Mouse (Mus musculus) stomach, embryonic 16.5 days (tissue): Measurements from ENCODE around the gene Spata13. TPM values are rescaled to one million over a fixed set of nuclear protein-coding genes. Genes with fewer than 3 reads are reported as not detected.

Source experiments
- ATAC-seq: fragments of 200-750 bp; cut with Nextera tagmentation; 2 replicates; pipeline ENCODE4 v1.8.0; 2017; ENCODE audit warnings: moderate number of reproducible peaks, moderate TSS enrichment; ENCODE audit not compliant: insufficient read depth, low FRiP score
- H3K27ac ChIP-seq: fragments of 300-500 bp; sonication (generic); 2 replicates; pipeline ENCODE4 v1.5.1; 2014; ENCODE audit warnings: low read length
- H3K27me3 ChIP-seq: fragments of 300-500 bp; sonication (generic); 2 replicates; pipeline ENCODE4 v1.6.1; 2014; ENCODE audit warnings: low read length, control low read depth, mixed read lengths; ENCODE audit not compliant: control insufficient read depth, insufficient read depth
- H3K36me3 ChIP-seq: fragments of 300-500 bp; sonication (generic); 2 replicates; pipeline ENCODE4 v1.6.1; 2014; ENCODE audit warnings: low read length; ENCODE audit not compliant: control insufficient read depth, insufficient read depth
- H3K4me1 ChIP-seq: fragments of 300-500 bp; sonication (generic); 2 replicates; pipeline ENCODE4 v1.6.1; 2014; ENCODE audit warnings: low read length, control low read depth, mixed read lengths; ENCODE audit not compliant: control insufficient read depth, insufficient read depth
- H3K4me2 ChIP-seq: fragments of 300-500 bp; sonication (generic); 2 replicates; pipeline ENCODE4 v1.6.1; 2014; ENCODE audit warnings: low read depth, low read length, mixed read lengths
- H3K4me3 ChIP-seq: fragments of 300-500 bp; sonication (generic); replicated peaks from 2 replicates; pipeline ENCODE4 v1.5.1; 2014; ENCODE audit warnings: mild to moderate bottlenecking, low read length
- H3K9ac ChIP-seq: fragments of 300-500 bp; sonication (generic); 2 replicates; pipeline ENCODE4 v1.6.1; 2014; ENCODE audit warnings: low read length
- H3K9me3 ChIP-seq: fragments of 300-500 bp; sonication (generic); replicated peaks from 2 replicates; pipeline ENCODE4 v1.6.1; 2016; ENCODE audit warnings: low read length, control low read depth; ENCODE audit not compliant: control insufficient read depth
- WGBS: fragments of 180-500 bp; shearing (Covaris S2); extraction: QIAGEN DNeasy Blood & Tissue Kit; methylation state at CpG from one replicate; pipeline ENCODE4 v1.1.7; 2014; 5-methylcytosine and 5-hydroxymethylcytosine counted together
- polyA plus RNA-seq: library from polyadenylated mRNA; unstranded; fragments of >200 nt; fragmentation: Nextera tagmentation; extraction: Ambion mirVana; gene quantifications from 2 replicates; pipeline ENCODE4 v1.2.1, GENCODE M21; 2015

The Spata13 gene
- polyA plus RNA-seq, 1 experiment from 2014 or later, result 23.2 TPM

DNA sequence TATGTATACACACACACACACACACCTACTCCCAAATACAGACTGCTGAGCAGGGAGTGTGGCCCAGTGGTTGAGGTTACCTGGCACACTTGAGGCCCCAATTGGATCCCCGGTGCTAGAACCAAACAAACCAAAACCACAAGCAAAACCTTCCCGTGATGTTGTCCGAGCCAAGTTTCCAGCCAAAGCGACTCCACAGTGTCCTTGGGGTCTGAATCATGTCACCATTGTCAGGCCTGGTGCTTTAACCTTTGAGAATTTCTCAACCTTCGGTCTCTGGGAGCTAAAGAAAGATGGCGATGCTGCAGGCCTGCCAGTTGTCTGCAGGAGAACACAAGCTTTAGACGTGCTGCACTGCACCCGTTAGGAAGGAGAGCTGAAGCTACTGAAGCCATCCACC lies 26.8 kb downstream of the Spata13 start:
- 90% methylated on average over 8 of the region's 8 CpGs for WGBS
- Histone ChIP-seq H3K4me1 (peaks cover 4% of the 10 kb centered on the region; the same call in 1 of the 2 replicates), H3K4me3 (no peak overlapping the region), H3K4me2 (no peak overlapping the region), H3K36me3 (no peaks in the 10 kb centered on the region), H3K9ac (no peak overlapping the region), H3K27ac (no peak overlapping the region), H3K9me3 (no peaks in the 10 kb centered on the region), H3K27me3 (no peaks in the 10 kb centered on the region)
- no peak for ATAC-seq

DNA sequence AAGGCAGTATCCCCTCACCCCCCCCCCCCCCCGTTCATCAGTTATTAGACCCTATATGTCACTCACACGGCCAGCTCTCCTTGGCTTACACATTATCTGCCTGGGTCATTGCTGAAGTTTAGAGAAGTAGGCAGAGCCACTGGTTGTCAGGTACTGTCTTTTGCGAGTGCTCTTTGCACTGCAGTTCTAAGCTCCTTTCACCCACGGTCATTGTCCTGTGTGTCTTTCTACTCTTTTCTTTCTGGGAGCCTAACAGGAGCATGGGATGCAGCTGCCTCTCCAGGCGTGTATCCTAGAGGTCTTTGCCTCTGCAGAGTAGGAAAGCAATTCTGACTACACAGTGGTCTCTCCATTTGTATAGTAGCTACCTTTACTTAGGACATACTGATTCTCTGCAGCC lies 27.5 kb downstream of the Spata13 start:
- no peaks in the 10 kb centered on the region for H3K9me3 ChIP-seq
- no peaks in the 10 kb centered on the region for H3K27me3 ChIP-seq
- H3K4me2 ChIP-seq, result no peak overlapping the region
- H3K4me1 ChIP-seq, result peaks cover 4% of the 10 kb centered on the region; the same call in 1 of the 2 replicates
- 83% methylated on average over 5 of the region's 5 CpGs for WGBS
- no peaks in the 10 kb centered on the region for H3K36me3 ChIP-seq
- H3K9ac ChIP-seq, result no peak overlapping the region
- no peak for ATAC-seq
- no peak overlapping the region for H3K4me3 ChIP-seq
- no peak overlapping the region for H3K27ac ChIP-seq

DNA sequence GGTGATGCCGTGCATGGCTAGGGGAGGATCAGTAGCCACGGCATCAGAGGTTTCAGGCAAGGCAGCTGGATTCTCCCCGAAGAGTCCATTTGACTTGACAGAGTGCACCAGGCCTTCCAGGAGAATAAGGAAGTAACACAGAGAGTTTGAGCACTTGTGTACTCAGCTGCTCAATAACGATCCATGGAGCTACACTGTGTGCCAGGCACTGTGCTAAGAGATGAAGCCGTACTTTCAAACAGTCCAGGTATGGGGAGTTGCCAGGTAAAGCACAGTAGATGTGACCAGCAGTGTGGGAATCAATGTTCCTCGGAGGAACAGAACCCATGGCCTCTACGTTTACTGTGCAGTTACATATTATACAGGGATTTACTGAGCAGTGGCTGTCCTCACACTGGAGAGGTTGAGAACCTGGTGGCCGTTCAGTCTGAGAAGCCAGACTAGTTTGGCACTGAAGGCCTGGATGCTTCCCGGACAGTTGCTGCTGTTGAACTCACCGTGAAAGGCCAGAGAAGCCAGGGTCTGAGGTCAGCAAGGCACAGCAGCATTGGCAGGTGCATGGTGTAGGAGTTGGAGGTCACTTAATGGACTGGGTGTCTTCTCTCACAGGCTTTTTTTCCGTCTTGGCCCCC lies 29.6 kb downstream of the Spata13 start:
- no peak overlapping the region for H3K4me2 ChIP-seq
- peaks cover 4% of the 10 kb centered on the region; the same call in 1 of the 2 replicates for H3K4me1 ChIP-seq
- H3K27me3 ChIP-seq, result no peaks in the 10 kb centered on the region
- WGBS, result 70% methylated on average over 11 of the region's 11 CpGs
- H3K9me3 ChIP-seq, result no peaks in the 10 kb centered on the region
- no peak overlapping the region for H3K9ac ChIP-seq
- H3K36me3 ChIP-seq, result no peaks in the 10 kb centered on the region
- no peak overlapping the region for H3K4me3 ChIP-seq
- H3K27ac ChIP-seq, result no peak overlapping the region
- ATAC-seq, result peak; percentile 73; the same call in 1 of the 2 replicates

DNA sequence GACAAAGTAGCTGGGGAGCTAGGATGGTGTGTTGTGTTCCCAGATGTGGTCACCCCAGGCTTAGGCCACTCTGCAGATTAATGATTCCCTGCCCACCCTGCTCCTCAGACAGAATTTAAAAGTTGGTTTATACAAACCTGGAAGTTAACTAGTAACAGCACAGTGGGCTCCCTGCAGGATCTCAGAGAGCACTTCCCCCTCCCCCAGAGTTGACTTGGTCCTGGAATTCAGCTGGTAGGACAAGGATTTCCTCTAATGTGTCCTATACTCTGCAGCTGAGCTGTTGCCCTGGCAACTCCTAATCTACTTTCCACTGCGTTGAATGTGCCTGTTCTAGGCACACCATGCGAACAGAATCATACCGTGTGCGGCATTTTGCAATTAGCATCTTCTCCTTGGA lies 30.8 kb downstream of the Spata13 start:
- Histone ChIP-seq H3K27ac (no peak overlapping the region), H3K27me3 (no peaks in the 10 kb centered on the region), H3K9ac (no peak overlapping the region), H3K4me1 (peaks cover 4% of the 10 kb centered on the region; the same call in 1 of the 2 replicates), H3K4me2 (no peak overlapping the region), H3K9me3 (no peaks in the 10 kb centered on the region), H3K36me3 (no peaks in the 10 kb centered on the region), H3K4me3 (no peak overlapping the region)
- 0 out of 2 replicates have a peak, but pooled peaks have one; percentile 37 for ATAC-seq
- WGBS, result 45% methylated on average over 4 of the region's 4 CpGs

DNA sequence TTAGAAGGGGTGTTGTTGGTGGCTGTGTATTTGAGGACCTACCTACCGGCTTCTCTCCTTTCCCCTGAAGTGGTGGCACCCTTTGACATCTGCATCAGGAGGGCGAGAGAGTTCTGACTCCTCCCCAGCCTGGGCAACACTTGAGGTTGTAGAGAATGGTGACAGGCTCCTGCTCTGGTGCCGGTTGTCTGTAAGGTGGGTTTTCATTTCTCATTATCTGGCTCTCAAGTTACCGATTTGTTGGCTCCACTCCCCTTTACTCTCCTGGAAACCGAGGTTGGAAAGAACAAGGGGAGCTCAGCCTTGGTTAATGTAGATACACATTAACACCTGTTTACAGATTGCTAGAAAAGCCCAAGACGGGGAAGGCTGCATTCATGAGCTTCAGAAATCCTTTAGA lies 31.5 kb downstream of the Spata13 start:
- H3K9me3 ChIP-seq, result no peaks in the 10 kb centered on the region
- H3K27me3 ChIP-seq, result no peaks in the 10 kb centered on the region
- peaks cover 4% of the 10 kb centered on the region; the same call in 1 of the 2 replicates for H3K4me1 ChIP-seq
- WGBS, result 49% methylated on average over 6 of the region's 6 CpGs
- H3K36me3 ChIP-seq, result no peaks in the 10 kb centered on the region
- no peak overlapping the region for H3K4me3 ChIP-seq
- ATAC-seq, result no peak
- no peak overlapping the region for H3K27ac ChIP-seq
- H3K4me2 ChIP-seq, result no peak overlapping the region
- H3K9ac ChIP-seq, result no peak overlapping the region

DNA sequence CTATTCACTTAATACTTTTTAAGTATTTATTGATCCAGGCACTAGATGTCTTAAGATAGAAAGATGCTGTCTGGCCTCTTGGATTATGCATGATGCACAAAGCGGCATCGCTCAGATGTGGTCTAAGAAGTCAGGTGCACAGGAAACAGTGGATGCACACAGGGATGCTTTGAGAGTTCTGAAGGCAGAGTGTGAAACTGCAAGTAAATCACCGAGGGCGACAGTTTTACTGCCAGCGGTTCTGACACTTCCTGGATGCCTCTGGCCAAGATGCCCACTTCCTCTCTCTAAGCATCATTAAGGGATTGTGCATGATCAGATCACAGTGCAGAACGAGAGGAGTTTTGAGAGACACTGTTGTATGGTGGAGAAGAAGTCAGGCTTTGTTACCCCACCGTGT lies 32.5 kb downstream of the Spata13 start:
- H3K9ac ChIP-seq, result no peak overlapping the region
- peaks cover 4% of the 10 kb centered on the region for H3K4me1 ChIP-seq
- H3K27me3 ChIP-seq, result no peaks in the 10 kb centered on the region
- no peak overlapping the region for H3K4me2 ChIP-seq
- no peaks in the 10 kb centered on the region for H3K9me3 ChIP-seq
- H3K27ac ChIP-seq, result no peak overlapping the region
- no peak for ATAC-seq
- WGBS, result 68% methylated on average over 7 of the region's 7 CpGs
- no peak overlapping the region for H3K4me3 ChIP-seq
- no peaks in the 10 kb centered on the region for H3K36me3 ChIP-seq

DNA sequence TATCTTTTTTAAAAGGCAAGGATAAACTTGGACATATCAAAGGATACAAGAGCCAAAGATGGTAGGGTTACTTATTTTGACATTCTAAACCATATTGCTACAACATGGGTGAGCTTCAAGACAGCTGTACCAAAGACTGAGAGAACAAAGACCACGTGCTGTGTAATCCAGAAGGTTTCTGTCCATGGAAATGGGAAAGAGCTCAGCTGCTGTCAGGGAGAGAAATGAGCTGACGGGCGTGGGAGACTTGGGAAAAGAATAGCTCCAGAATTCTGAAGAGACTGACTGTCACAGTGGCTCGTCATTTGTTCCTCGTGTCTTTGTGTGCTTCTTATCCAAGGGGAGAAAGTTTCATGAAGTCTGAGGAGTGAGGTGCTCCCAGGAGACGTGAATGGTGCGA lies 36.4 kb downstream of the Spata13 start:
- no peak overlapping the region for H3K27ac ChIP-seq
- H3K9ac ChIP-seq, result no peak overlapping the region
- no peak for ATAC-seq
- H3K4me1 ChIP-seq, result no peaks in the 10 kb centered on the region; the same call in none of the 2 replicates
- H3K27me3 ChIP-seq, result no peaks in the 10 kb centered on the region
- no peaks in the 10 kb centered on the region for H3K36me3 ChIP-seq
- H3K9me3 ChIP-seq, result no peaks in the 10 kb centered on the region
- H3K4me2 ChIP-seq, result no peak overlapping the region
- WGBS, result 70% methylated on average over 7 of the region's 7 CpGs
- no peak overlapping the region for H3K4me3 ChIP-seq

DNA sequence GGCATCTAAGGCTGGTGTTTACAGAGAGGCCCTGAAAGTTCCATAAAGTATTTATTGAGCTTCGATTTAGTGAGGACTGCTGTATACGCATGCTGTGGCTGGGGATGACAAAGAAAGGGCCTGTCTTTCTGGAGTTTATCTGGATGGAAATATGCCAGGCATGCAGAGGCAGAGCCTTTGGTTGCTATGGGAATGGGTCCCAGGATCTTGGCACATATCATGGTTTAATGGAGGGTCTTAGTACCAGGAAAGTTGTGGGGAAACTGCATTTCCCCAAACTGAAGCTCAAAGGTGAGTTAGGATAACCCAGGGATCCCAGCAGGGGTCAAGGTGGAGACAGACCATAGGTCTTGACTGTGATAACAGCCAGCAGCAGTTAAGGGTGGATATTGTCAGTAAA lies 37.7 kb downstream of the Spata13 start:
- H3K4me1 ChIP-seq, result no peaks in the 10 kb centered on the region; the same call in none of the 2 replicates
- WGBS, result 62% methylated on average over 2 of the region's 2 CpGs
- H3K36me3 ChIP-seq, result no peaks in the 10 kb centered on the region
- H3K4me2 ChIP-seq, result no peak overlapping the region
- no peak for ATAC-seq
- H3K4me3 ChIP-seq, result no peak overlapping the region
- no peak overlapping the region for H3K9ac ChIP-seq
- H3K27ac ChIP-seq, result no peak overlapping the region
- no peaks in the 10 kb centered on the region for H3K27me3 ChIP-seq
- no peaks in the 10 kb centered on the region for H3K9me3 ChIP-seq

DNA sequence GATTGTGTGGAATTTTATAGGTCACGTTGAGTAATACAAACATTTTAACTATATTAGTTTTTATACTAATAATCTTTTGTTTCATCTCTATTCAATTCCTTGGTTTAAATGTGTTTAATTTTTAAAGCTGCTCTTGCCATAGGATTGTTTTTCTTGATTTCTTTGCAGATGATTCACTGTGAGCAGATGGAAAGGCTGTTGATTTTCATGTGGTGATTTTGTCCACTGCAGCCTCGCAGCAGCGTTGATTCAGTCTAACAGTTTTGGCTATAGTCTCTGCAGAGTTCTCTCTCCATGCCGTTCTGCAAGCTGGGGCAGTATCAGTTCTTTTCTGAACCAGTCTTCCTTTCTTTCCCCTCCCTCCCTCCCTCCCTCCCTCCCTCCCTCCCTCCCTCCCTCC lies 41.9 kb downstream of the Spata13 start:
- no peaks in the 10 kb centered on the region for H3K9me3 ChIP-seq
- H3K4me1 ChIP-seq, result no peaks in the 10 kb centered on the region; the same call in none of the 2 replicates
- ATAC-seq, result no peak
- no peak overlapping the region for H3K4me2 ChIP-seq
- WGBS, result 78% methylated on average over 4 of the region's 4 CpGs
- no peaks in the 10 kb centered on the region for H3K27me3 ChIP-seq
- H3K36me3 ChIP-seq, result no peaks in the 10 kb centered on the region
- no peak overlapping the region for H3K27ac ChIP-seq
- no peak overlapping the region for H3K9ac ChIP-seq
- no peak overlapping the region for H3K4me3 ChIP-seq
